Mouse (Mus musculus) Muller cell, postnatal 12 days (primary cell): ENCODE results near the gene Zar1.
"Not testable (repeated sequence)": the region's sequence is repeated elsewhere in the genome, so short reads cannot be mapped to it uniquely, and the experiment has no call there.

Experiments used
- DNase-seq: peaks from one replicate; pipeline ENCODE4 v3.0.0-alpha.2; 2015; ENCODE audit errors: inconsistent ontology term

Gene Zar1

GRCm38 (mm10) chr5:72580970-72581332, at the start of gene Zar1:
Zar1 (minus strand) TSS chr5:72581254.
- not testable (repeated sequence) for DNase-seq

DNA sequence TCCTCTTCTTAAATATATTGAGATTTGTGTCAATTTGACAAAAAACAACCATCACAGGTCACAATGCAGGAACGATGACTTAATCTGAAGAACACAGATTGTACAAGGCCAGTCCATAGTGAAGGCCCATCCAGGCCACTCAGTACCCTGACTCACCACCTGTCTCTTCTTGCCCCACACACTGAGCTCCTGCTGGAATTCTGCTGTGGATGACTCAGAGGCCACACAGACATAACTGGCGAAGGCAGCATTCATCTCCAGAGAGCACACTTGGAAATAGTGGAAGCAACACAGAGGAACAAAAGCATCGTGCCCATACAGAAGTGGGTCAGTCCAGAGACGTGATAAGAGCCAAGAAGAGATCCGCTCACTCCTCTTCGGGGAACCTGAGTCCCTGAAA, 49.0 kb upstream of the Zar1 start:
- peak; percentile 76 for DNase-seq

- DNase-seq, result no peak
Observed at GRCm38 (mm10) chr5:72621022-72621421, 40.0 kb upstream of the Zar1 start.

- DNase-seq, result no peak
Observed at GRCm38 (mm10) chr5:72617413-72617812, 36.4 kb upstream of the Zar1 start.

GRCm38 (mm10) chr5:72603138-72603537, 22.1 kb upstream of the Zar1 start:
- DNase-seq, result no peak

DNA sequence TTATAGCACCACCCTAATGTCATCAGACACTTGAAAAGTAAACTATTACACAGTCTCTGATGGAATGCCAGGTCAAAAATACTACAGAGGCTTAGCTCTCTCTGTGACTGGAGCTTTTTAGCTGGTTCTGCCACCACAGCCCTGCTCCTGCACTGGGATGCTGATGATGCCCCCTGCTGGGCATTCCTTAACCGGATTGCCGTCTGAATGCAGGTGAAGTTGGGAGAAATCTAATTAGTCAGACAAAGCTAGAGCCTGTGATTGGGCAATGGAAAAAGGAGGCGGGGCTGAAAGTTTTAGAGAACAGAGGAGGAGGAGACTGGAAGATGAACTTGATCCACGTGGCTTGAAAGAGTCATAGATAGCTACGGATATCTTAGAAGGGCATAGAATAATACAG, 20.0 kb upstream of the Zar1 start:
- peak; percentile 25 for DNase-seq

- peak; percentile 30 for DNase-seq
Observed at GRCm38 (mm10) chr5:72587192-72587681, 6.2 kb upstream of the Zar1 start, which contains the start of gene Gm5868. Gm5868 (minus strand) TSS chr5:72587551.

DNA sequence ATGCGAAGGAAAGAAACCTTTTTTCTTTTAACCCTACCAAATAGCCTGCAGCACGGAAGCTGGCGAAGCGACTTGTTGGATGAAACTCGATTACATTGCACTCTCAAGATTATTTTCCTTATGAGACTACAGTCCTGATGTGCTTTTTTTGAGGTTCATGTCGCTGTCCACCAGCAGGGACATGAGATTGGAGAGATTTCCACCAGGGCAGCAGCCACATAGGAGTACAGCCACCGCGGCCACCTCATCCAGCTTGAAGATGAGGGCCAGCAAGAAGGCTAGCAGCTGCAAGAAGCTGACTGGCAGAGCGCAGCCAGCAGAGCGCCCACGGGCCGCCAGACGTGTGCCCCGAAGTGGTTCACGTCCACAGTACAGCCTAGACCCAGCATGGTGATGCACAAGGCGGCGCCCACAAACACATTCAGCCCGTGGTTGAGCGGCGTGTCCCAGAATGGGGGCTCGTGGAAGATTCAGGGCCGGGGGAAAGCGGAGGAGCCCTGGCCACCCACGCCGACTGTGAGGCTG, 5.7 kb upstream of the Zar1 start:
- DNase-seq, result not testable (repeated sequence)

DNA sequence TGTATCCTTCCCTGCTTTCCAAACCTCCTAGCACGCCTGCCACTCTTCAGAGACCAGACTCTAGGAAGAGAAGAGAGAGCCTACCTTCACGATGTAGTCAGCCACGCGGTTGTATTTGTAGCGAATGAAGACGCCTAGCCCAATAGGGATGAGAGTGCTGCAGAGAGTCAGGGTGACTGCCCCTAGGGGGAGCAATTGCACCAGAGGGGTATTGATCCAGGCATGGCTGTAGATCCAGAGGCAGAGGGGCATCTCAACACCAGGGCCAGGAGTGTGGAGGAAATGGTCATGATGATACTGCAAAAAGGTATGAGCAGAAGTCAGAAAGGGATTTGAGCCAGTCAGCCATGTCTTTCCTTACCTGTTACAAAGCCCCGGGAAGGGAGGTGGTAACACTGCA, 5.1 kb upstream of the Zar1 start:
- not testable (repeated sequence) for DNase-seq

DNA sequence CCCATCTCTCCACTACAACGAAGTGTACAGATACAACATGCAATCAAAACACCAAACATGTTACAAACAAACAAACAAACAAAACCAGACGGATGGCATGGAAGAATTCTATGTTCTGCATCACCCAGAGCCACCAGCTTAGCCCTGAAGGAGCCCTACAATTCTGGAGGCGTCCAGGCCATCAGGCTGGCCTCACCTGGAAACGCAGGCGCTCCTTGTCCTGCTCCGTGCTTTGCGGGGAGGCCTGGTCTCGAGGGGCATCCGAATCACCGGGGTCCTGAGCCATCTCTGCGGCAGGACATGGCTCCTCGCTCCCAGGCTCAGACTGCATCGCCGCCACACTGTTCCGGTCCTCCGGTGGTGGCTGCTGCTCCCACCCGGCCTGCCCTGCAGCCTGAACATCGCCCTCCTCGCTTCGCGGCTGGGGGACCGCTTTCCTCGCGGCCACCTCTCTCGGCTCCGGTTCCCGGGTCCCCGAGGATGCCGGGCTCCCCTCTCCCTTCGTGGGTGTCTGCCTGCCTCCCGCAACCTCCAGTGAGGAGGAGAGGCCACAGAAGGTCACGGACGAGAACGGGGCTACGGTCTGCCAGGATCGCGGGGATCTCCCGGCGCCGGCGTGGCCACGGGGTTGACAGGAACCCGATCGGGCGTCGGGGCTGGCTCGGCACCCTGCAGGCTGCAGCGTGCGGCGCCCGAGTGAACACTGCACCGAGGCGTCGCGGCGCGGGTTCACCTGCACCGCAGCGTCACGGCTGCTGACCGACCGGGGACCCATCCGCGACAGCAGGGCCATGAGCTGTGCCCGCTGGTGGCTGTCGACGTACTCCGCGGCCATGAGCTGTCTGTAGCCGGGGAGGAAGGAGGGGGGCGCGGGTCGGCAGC, 725 bp downstream of the Zar1 start:
- DNase-seq, result peak; percentile 13

- peak; percentile 22 for DNase-seq
Observed at GRCm38 (mm10) chr5:72579599-72579998, 1.5 kb downstream of the Zar1 start.

DNA sequence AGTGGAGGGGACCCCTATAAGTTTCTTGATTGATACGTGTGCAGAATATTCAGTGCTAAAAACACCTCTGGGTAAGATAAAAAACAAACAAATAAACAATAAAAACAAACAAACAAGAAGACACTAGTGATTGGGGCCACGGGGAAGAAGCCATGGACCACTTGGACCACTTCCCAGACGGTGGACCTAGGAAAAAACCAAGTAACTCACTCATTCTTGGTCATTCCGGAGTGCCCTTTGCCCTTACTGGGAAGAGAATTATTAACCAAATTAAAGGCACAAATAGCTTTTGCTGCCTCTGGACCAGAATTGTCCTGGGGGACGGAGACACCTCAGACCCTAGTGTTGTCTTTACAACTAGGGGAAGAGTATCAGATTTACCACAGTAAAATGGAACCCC, 15.4 kb downstream of the Zar1 start:
- no peak for DNase-seq

DNA sequence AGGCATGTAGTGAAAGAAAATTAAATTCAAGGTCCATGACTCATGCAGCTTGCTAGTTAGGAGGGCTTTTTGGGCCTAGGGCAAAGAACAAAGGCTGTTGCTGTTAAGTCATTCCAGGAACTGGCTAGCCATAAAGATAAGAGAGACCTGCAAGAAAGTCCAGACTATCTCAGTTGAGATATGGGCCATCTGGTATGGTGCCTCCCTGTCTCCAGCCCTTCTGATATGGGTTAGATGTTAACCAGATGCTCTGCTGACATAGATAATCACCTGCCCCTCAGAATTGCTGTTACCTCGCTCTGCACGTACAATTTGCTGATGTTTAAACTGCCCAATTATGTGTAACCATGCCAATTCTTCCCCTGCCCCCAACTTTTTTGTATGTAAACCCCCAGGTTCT, 17.9 kb downstream of the Zar1 start:
- DNase-seq, result not testable (repeated sequence)

- no peak for DNase-seq
Observed at GRCm38 (mm10) chr5:72560976-72561628, 20.0 kb downstream of the Zar1 start.

GRCm38 (mm10) chr5:72559544-72560049, 21.5 kb downstream of the Zar1 start, which contains the start of gene Nfxl1:
Nfxl1 (minus strand) TSS chr5:72559684.
- peak; percentile 98 for DNase-seq

GRCm38 (mm10) chr5:72558716-72559526, 22.1 kb downstream of the Zar1 start:
- DNase-seq, result no peak

- DNase-seq, result no peak
Observed at GRCm38 (mm10) chr5:72556245-72556644, 24.8 kb downstream of the Zar1 start.

DNA sequence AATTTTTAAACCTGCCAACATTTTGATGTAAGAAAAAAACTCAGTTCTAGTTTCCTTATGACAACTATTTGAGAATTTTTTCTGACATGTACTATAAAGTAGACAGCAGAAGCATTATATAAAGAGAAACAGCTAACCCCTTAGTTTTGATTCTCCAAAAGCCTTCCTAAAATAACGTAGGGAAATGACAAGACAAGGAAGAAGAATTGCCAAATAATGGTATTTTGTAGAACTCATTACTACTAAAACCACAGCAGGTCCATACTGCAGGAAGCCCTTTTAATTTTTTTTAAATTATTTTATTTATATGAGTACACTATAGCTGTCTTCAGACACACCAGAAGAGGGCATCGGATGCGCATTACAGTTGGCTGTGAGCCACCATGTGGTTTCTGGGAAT, 29.8 kb downstream of the Zar1 start:
- DNase-seq, result no peak

- peak; percentile 46 for DNase-seq
Observed at GRCm38 (mm10) chr5:72528896-72529295, 52.2 kb downstream of the Zar1 start.
